Mouse (Mus musculus): ENCODE measurements around the gene Myo1f. TPM values are rescaled to one million over a fixed set of nuclear protein-coding genes. Genes with fewer than 3 reads are reported as not detected.

Gene Myo1f
- 1.8 and 1.9 TPM in 2 replicates for polyA plus RNA-seq (2015; fragmentation: Nextera tagmentation; extraction: Ambion mirVana)

DNA sequence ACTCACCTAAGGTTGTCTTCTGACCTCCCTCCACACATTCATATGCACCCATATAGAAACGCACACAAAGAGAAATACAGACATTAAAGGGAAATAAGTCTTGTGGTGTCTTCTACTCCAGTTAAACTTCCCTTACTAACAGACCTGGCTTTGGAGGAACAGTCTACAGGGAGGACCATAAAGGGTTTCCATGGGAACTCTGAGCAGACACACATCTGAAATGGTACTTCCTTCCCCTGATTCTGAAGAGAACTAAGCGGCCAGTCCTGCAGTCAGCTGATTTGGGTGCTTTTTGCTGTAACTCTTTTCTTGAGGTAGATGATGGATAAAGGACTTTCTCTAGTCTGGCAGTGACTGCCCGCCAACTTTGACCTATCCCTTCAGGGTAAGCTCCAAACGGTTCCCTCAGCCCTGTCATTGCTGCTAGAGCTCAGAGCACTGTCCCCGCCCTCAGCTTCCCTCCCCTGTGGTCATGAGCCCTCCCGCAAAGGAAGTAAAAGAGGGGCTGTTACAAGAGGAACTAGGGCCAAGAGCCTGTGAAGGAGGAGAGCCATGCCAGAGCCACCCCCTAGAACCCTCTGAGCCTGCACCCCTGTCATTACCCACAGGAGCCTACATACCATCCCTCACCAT, at the start of gene Myo1f:
Gene Myo1f, plus strand, starts transcription at position 485 of the 633 bp plus-strand sequence.

GRCm38 (mm10) chr17:33523918-33524755, 31.4 kb upstream of the Myo1f start, which contains the start of gene Adamts10:
Adamts10 (plus strand) TSS chr17:33524204.

DNA sequence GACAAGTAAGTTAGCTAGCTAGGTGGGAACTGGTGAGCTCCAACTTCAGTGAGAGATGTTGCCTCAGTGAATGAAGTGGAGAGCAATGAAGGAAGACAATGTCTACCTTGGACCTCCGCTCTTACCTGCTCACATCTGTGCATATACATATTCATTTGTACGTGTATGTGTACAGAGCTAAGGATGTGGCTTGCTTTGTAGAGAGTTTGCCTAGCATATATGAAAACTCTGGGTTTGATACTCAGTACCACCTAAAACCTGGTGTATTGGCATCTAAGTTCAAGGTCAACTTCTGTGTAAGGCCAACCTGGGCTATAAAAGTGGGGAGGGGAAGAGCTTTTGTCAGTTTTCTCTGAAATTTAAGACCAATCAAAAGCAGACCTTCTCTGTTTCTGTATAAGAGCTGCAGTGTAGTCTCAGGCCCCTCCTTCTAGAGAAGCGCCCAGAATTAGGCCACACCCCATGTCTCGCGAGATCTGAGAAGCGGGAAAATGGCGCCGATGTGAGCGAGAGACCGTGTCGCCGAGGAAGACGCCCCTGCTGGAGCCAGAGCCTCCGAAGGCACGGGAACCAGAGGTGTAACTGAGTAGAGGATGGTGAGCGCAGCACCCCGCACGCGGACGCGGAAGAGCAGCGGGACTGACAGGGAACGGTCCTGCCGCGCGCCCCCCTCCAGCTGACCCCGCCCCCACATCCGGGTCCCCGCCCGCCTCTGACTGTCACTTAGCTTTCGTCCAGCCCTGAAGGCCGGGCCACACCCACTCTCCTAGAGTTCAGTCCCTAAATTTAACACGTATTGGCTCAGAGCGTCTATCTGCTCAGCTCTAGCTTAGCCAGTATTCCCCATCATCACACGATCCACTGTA, 73.3 kb downstream of the Myo1f start, which contains the start of gene Zfp414:
Gene Zfp414, plus strand, starts transcription at position 470 of the 866 bp plus-strand sequence.

GRCm38 (mm10) chr17:33637516-33638276, 82.2 kb downstream of the Myo1f start, which contains the start of gene Pram1:
Pram1 (plus strand) TSS chr17:33638056.

Other genes with a start within 250 kb of the Myo1f start
- 8.5 and 10.0 TPM in 2 replicates for gene Zfp81, start 196.8 kb upstream of the Myo1f start, polyA plus RNA-seq (2015; fragmentation: Nextera tagmentation; extraction: Ambion mirVana)
- 7.2 and 7.4 TPM in 2 replicates for gene Zfp101, start 161.1 kb upstream of the Myo1f start, polyA plus RNA-seq (2015; fragmentation: Nextera tagmentation; extraction: Ambion mirVana)
- not detected in 2 replicates for gene Actl9, start 122.8 kb upstream of the Myo1f start, polyA plus RNA-seq (2015; fragmentation: Nextera tagmentation; extraction: Ambion mirVana)
- 33.6 and 41.6 TPM in 2 replicates for gene Adamts10, start 31.5 kb upstream of the Myo1f start, polyA plus RNA-seq (2015; fragmentation: Nextera tagmentation; extraction: Ambion mirVana)
- 63.1 and 72.0 TPM in 2 replicates for gene Zfp414, start 73.4 kb downstream of the Myo1f start, polyA plus RNA-seq (2015; fragmentation: Nextera tagmentation; extraction: Ambion mirVana)
- 0.28 and 0.43 TPM in 2 replicates for gene Pram1, start 82.3 kb downstream of the Myo1f start, polyA plus RNA-seq (2015; fragmentation: Nextera tagmentation; extraction: Ambion mirVana)
- gene Hnrnpm, start 131.2 kb downstream of the Myo1f start, polyA plus RNA-seq (2015; fragmentation: Nextera tagmentation; extraction: Ambion mirVana): 101 and 115 TPM in 2 replicates
- gene March2, start 163.0 kb downstream of the Myo1f start, polyA plus RNA-seq (2015; fragmentation: Nextera tagmentation; extraction: Ambion mirVana): 76.0 and 80.0 TPM in 2 replicates
- 488 and 491 TPM in 2 replicates for gene Rab11b, start 204.8 kb downstream of the Myo1f start, polyA plus RNA-seq (2015; fragmentation: Nextera tagmentation; extraction: Ambion mirVana)
- gene Angptl4, start 226.1 kb downstream of the Myo1f start, polyA plus RNA-seq (2015; fragmentation: Nextera tagmentation; extraction: Ambion mirVana): 41.0 and 44.6 TPM in 2 replicates

All from neural tube, postnatal 0 days (tissue).